ENCODE assay signal across 11 mouse cellular contexts in the genomic region with DNA sequence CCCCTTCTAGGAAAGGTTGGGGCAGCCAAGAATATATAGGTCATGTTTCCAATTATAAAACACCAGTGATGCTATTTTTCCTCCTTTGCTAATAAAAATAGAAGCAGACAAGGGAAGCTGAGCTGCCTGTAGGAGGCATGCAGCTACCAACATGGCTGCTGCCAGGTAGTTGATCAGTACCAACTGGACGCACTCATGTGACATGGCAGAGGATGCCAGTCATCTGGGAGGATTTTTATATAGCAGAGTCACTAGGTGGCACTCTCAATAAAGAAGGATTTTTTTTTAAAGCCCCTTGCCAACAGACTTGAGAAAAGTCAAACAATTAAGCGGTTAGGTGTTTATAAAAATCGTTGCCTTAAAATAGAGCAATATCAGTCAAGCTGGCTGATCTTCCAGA.
DNase-seq lines count a peak whose midpoint lies in the region; ATAC-seq and TF ChIP-seq lines count a peak whose summit lies in the region.
"Had no signal": no experiment of that assay in that cellular context is flagged by ENCODE, and none has a peak within 500 bp of the region (broad histone marks: within the 10 kb centered on the region; RNA-seq: fewer than 3 reads in every experiment).

No protein-coding gene starts in this region.

- TF ChIP-seq CTCF in lung, embryonic 14.5 days (IDR thresholded peaks at IDR 0.05; ENCODE audit: low read depth): no peak; the same call in 1 of the 2 replicates

- WGBS in lung, embryonic 14.5 days: 70% methylated on average over 3 of the region's 3 CpGs

- no peak overlapping the region for H3K4me2 ChIP-seq in lung, embryonic 14.5 days
- H3K4me2 ChIP-seq: hindbrain, embryonic 15.5 days had no signal

- peak; percentile 3 for DNase-seq in cerebellum, adult 9-11 months
- DNase-seq in cerebellum, adult 11-12 months: no peak
- peak; percentile 41 for DNase-seq in heart, adult 8-10 months (ENCODE audit: low spot score)
- DNase-seq in heart, postnatal 25 days (ENCODE audit: low spot score): no peak
- peak; percentile 5 for DNase-seq in lung, embryonic 14.5 days
- DNase-seq in lung, postnatal 14 days: no peak
- DNase-seq in adrenal gland, adult (ENCODE audit: inconsistent age in 2 of 2, low spot score in 1 of 2): no peak
- no peak for DNase-seq in B cell, adult 2 months
- DNase-seq: thymus, postnatal 14 days had no signal

- H3K9me3 ChIP-seq in lung, embryonic 14.5 days (ENCODE audit: low read depth, low read length): no peaks in the 10 kb centered on the region
- H3K9me3 ChIP-seq: hindbrain, embryonic 15.5 days had no signal

- H3K9ac ChIP-seq in lung, embryonic 14.5 days: no peak overlapping the region
- H3K9ac ChIP-seq: hindbrain, embryonic 15.5 days had no signal

- no peaks in the 10 kb centered on the region for H3K27me3 ChIP-seq in lung, embryonic 14.5 days (ENCODE audit: insufficient read depth, low read length)
- H3K27me3 ChIP-seq: hindbrain, embryonic 15.5 days had no signal

- no peak overlapping the region for H3K27ac ChIP-seq in lung, embryonic 14.5 days (ENCODE audit: low read depth)
- H3K27ac ChIP-seq: hindbrain, embryonic 15.5 days; left cerebral cortex, adult 2 months had no signal

- no peaks in the 10 kb centered on the region for H3K4me1 ChIP-seq in lung, embryonic 14.5 days (ENCODE audit: insufficient read depth)
- H3K4me1 ChIP-seq: hindbrain, embryonic 15.5 days had no signal

- no peak overlapping the region for H3K4me3 ChIP-seq in lung, embryonic 14.5 days (ENCODE audit: low read depth, low read length)
- H3K4me3 ChIP-seq: hindbrain, embryonic 15.5 days; left cerebral cortex, adult 2 months had no signal

- no peaks in the 10 kb centered on the region for H3K36me3 ChIP-seq in lung, embryonic 14.5 days (ENCODE audit: insufficient read depth)
- H3K36me3 ChIP-seq: hindbrain, embryonic 15.5 days had no signal

- ATAC-seq in lung, embryonic 14.5 days (ENCODE audit: insufficient read depth): no peak

- intact Hi-C loops in heart, postnatal 25 days (cut with DNase I): no loop called here

Comparison
In these comparisons a context has a peak if more than half of its experiments do, and no peak if none do; other contexts are left out.
1. DNase-seq: peak in cerebellum, adult 9-11 months (single experiment), heart, adult 8-10 months (single experiment) and lung, embryonic 14.5 days (single experiment); none in cerebellum, adult 11-12 months (single experiment), heart, postnatal 25 days (single experiment), lung, postnatal 14 days (single experiment), adrenal gland, adult (0 of 2) and B cell, adult 2 months (0 of 2).